Mouse (Mus musculus) limb, embryonic 14.5 days (tissue): ENCODE results near the gene Iqgap3. TPM values are rescaled to one million over a fixed set of nuclear protein-coding genes. Genes with fewer than 3 reads are reported as not detected.

ENCODE experiments used
- ATAC-seq: fragments of 200-750 bp; cut with Nextera tagmentation; 2 replicates; pipeline ENCODE4 v1.8.0; 2017; ENCODE audit warnings: low read depth, moderate number of reproducible peaks, moderate TSS enrichment; ENCODE audit not compliant: low FRiP score
- DNase-seq: peaks from one replicate; pipeline ENCODE4 v3.0.0-alpha.2; 2015; ENCODE audit warnings: low spot score
- H3K27ac ChIP-seq: fragments of 300-500 bp; sonication (generic); replicated peaks from 2 replicates; pipeline ENCODE4 v1.5.1; 2014; ENCODE audit warnings: low read depth, mild to moderate bottlenecking, low read length, moderate library complexity, mixed read lengths
- H3K27me3 ChIP-seq: fragments of 300-500 bp; sonication (generic); 2 replicates; pipeline ENCODE4 v1.6.1; 2014; ENCODE audit warnings: low read length, mixed read lengths; ENCODE audit not compliant: control insufficient read depth, insufficient read depth
- H3K36me3 ChIP-seq: fragments of 300-500 bp; sonication (generic); 2 replicates; pipeline ENCODE4 v1.6.1; 2014; ENCODE audit warnings: mild to moderate bottlenecking, low read length, moderate library complexity, mixed read lengths; ENCODE audit not compliant: control insufficient read depth, insufficient read depth
- H3K4me1 ChIP-seq: fragments of 300-500 bp; sonication (generic); 2 replicates; pipeline ENCODE4 v1.6.1; 2014; ENCODE audit warnings: antibody characterized with exemption, low read length, mixed read lengths; ENCODE audit not compliant: control insufficient read depth, insufficient read depth
- H3K4me2 ChIP-seq: fragments of 300-500 bp; sonication (generic); replicated peaks from 2 replicates; pipeline ENCODE4 v1.6.1; 2014; ENCODE audit warnings: low read depth, mild to moderate bottlenecking, low read length, moderate library complexity; ENCODE audit not compliant: severe bottlenecking
- H3K4me3 ChIP-seq: fragments of 300-500 bp; sonication (generic); replicated peaks from 2 replicates; pipeline ENCODE4 v1.5.1; 2014; ENCODE audit warnings: low read length
- H3K9ac ChIP-seq: fragments of 300-500 bp; sonication (generic); 2 replicates; pipeline ENCODE4 v1.6.1; 2014; ENCODE audit warnings: mild to moderate bottlenecking, low read depth, low read length, moderate library complexity; ENCODE audit not compliant: severe bottlenecking
- H3K9me3 ChIP-seq: fragments of 300-500 bp; sonication (generic); 2 replicates; pipeline ENCODE4 v1.6.1; 2016; ENCODE audit warnings: low read length; ENCODE audit not compliant: control insufficient read depth
- POLR2A ChIP-seq: fragments of 200-500 bp; IDR thresholded peaks from 2 replicates; pipeline ENCODE4 v1.8.0; 2012; ENCODE audit warnings: inconsistent platforms, mild to moderate bottlenecking, moderate library complexity, borderline replicate concordance; ENCODE audit not compliant: insufficient read depth, insufficient read length; ENCODE audit errors: extremely low read depth
- WGBS: fragments of 180-500 bp; shearing (Covaris S2); extraction: QIAGEN DNeasy Blood & Tissue Kit; methylation state at CpG from one replicate; pipeline ENCODE4 v1.1.7; 2014; 5-methylcytosine and 5-hydroxymethylcytosine counted together
- polyA plus RNA-seq, 2 experiments: library from polyadenylated mRNA; depleted of rRNA in 1 of 2; stranded (reverse) in 1 of 2; unstranded in 1 of 2; fragments of >200 nt; fragmentation: Nextera tagmentation in 1 of 2; extraction: Ambion mirVana in 1 of 2; gene quantifications; 2 replicates each; pipeline versions ENCODE4 v1.2.1 to v1.2.3; 2012 to 2014

Gene Iqgap3
- polyA plus RNA-seq, 2 experiments: 21.0 to 38.8 TPM

DNA sequence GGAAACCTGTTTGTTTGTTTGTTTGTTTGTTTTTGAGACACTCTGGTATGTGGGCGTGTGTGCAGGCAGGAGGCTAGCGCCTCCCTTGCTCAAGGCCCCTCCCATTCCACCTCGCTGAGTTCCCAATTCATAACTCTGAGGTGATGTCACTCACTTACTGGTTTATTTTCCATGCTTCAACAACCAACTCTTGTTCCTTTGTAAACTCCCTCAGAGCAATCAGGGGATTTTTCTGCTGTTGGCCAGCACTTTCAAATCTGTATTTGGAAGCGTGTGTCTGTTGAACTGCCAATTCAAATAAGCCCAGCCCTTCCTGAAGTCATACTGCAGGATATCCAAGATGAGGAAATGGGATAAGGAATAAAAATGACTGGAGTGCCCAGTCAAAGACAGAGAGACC lies 892 bp downstream of the Iqgap3 start:
- H3K27me3 ChIP-seq: no peaks in the 10 kb centered on the region
- H3K9ac ChIP-seq: 0 out of 2 replicates have a peak overlapping the region, but pooled peaks have one; percentile 59
- no peak overlapping the region for H3K27ac ChIP-seq
- peak; percentile 18 for DNase-seq
- H3K9me3 ChIP-seq: no peaks in the 10 kb centered on the region
- H3K4me3 ChIP-seq: peak overlapping the region; percentile 59
- peak overlapping the region; percentile 83 for H3K4me2 ChIP-seq
- peaks cover 14% of the 10 kb centered on the region for H3K36me3 ChIP-seq
- no peak for ATAC-seq
- TF ChIP-seq POLR2A: no peak
- H3K4me1 ChIP-seq: peaks cover 14% of the 10 kb centered on the region; the same call in 1 of the 2 replicates
- WGBS: 11% methylated on average over 4 of the region's 4 CpGs

DNA sequence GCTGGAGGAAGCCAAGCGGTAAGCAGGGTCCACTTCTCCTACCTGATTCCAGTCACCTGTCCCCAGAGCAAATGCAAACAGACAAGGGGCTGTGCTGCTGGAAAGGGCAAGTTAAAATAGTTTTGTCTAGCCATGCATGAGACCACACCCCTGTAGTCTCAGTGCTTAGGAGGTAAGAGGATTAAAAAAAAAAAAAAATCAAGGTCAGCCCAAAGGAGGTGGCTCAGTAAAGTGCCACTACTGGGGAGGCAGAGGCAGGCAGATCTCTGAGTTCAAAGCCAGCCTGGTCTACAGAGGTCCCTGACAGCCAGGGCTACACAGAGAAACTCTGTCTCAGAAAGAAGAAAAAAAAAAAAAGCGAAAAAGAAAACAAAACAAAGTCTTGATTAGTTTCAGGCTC lies 2.2 kb downstream of the Iqgap3 start:
- Histone ChIP-seq H3K4me2 (no peak overlapping the region), H3K36me3 (peaks cover 20% of the 10 kb centered on the region), H3K9ac (no peak overlapping the region), H3K4me1 (peaks cover 14% of the 10 kb centered on the region; the same call in 1 of the 2 replicates), H3K9me3 (no peaks in the 10 kb centered on the region), H3K4me3 (no peak overlapping the region), H3K27ac (no peak overlapping the region), H3K27me3 (no peaks in the 10 kb centered on the region)
- no peak for DNase-seq
- TF ChIP-seq POLR2A: no peak
- 98% methylated on average over 2 of the region's 2 CpGs for WGBS
- ATAC-seq: no peak

DNA sequence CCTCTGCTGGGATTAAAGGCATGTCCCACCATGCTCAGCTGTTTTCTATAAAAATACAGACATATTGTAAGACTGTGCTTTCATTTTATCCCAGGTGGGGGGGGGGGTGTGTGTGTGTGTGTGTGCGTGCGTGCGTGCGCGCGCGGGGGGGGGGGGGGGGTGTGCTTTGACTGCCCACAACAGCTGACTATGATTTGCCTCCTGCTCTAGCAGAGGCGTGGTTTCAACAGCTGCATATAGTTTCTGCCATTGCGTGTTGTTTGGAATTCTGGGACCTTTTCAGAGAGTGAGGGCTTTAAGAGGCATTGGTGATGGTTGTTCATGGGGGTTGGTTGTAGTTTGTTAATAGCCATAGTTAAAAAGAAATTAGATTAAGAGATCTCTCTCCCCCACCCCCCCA lies 3.7 kb downstream of the Iqgap3 start:
- H3K4me3 ChIP-seq: no peak overlapping the region
- H3K4me2 ChIP-seq: no peak overlapping the region
- no peak for TF ChIP-seq POLR2A
- H3K36me3 ChIP-seq: peaks cover 35% of the 10 kb centered on the region
- H3K9ac ChIP-seq: no peak overlapping the region
- ATAC-seq (no peak), DNase-seq (no peak)
- H3K9me3 ChIP-seq: no peaks in the 10 kb centered on the region
- peaks cover 14% of the 10 kb centered on the region; the same call in 1 of the 2 replicates for H3K4me1 ChIP-seq
- H3K27ac ChIP-seq: no peak overlapping the region
- 82% methylated on average over 9 of the region's 9 CpGs for WGBS
- no peaks in the 10 kb centered on the region for H3K27me3 ChIP-seq

DNA sequence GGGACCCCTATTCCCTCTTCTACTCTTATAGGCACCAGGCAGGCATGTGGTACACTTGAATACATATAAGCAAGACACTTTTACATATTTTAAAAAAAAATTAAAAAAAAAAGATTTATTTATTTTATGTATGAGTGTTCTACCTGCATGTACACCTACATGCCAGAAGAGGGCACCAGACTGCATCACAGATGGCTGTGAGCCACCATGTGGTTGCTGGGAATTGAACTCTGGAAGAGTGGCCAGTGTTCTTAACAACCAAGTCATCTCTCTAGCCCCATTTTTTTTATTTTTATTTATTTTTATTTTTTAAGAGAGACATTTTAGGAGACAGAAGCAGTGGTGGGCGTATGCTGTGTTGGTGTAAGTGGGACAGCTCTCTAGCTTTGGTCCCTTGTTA lies 5.9 kb downstream of the Iqgap3 start:
- ATAC-seq (no peak), DNase-seq (peak; percentile 15)
- Histone ChIP-seq H3K36me3 (peaks cover 57% of the 10 kb centered on the region), H3K4me3 (no peak overlapping the region), H3K9me3 (no peaks in the 10 kb centered on the region), H3K4me2 (no peak overlapping the region), H3K4me1 (peaks cover 4% of the 10 kb centered on the region; the same call in 1 of the 2 replicates), H3K27ac (no peak overlapping the region), H3K9ac (no peak overlapping the region), H3K27me3 (no peaks in the 10 kb centered on the region)
- no peak for TF ChIP-seq POLR2A
- 80% methylated on average over 1 of the region's 1 CpGs for WGBS

DNA sequence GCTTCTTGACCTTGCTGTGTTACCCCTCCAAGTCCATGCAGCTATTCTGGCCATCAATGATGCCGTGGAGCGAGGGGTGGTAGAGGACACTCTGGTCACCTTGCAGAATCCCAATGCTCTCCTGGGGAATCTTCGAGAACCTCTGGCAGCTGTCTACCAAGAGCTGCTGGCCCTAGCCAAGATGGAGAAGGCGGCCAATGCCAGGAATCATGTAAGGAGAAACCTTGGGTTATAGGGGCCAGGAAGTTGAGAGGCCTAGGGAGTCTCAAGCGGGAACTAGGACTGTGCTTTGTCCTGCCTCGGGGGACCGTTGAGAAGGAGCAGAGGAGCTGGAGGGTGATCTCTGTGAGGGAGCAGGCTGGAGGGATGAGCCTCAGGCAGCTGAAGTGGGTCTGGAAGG lies 8.3 kb downstream of the Iqgap3 start:
- Histone ChIP-seq H3K4me1 (no peaks in the 10 kb centered on the region), H3K27ac (no peak overlapping the region), H3K36me3 (peaks cover 73% of the 10 kb centered on the region), H3K4me3 (no peak overlapping the region), H3K9ac (no peak overlapping the region), H3K4me2 (no peak overlapping the region), H3K27me3 (no peaks in the 10 kb centered on the region), H3K9me3 (no peaks in the 10 kb centered on the region)
- ATAC-seq (no peak), DNase-seq (no peak)
- 88% methylated on average over 7 of the region's 7 CpGs for WGBS
- TF ChIP-seq POLR2A: no peak

DNA sequence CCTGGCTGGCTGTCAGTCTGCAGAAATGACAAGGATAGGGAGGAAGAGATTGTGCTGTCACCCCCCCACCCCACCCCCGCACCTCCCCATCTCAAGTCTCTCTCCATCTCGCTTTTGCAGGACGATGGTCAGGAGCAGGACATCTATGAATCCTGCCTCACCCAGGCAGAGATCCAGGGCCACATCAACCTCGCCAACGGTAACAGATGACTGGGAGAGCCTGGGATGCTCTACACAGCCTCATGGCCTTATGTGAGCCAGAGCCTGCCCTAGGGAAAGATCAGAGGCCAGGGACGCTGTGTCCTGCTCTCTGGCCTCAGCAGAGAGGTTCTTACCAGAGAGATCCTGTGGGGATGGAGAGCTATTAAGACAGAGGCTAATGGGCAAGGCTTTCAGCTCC lies 8.8 kb downstream of the Iqgap3 start:
- H3K4me2 ChIP-seq: no peak overlapping the region
- H3K4me1 ChIP-seq: no peaks in the 10 kb centered on the region
- H3K9me3 ChIP-seq: no peaks in the 10 kb centered on the region
- no peak overlapping the region for H3K27ac ChIP-seq
- H3K9ac ChIP-seq: no peak overlapping the region
- DNase-seq (no peak), ATAC-seq (no peak)
- no peak for TF ChIP-seq POLR2A
- H3K27me3 ChIP-seq: no peaks in the 10 kb centered on the region
- WGBS: 95% methylated on average over 6 of the region's 6 CpGs
- no peak overlapping the region for H3K4me3 ChIP-seq
- H3K36me3 ChIP-seq: peaks cover 74% of the 10 kb centered on the region
